Mouse (Mus musculus): ENCODE data around the gene Ctnnbl1.

The Ctnnbl1 gene

DNA sequence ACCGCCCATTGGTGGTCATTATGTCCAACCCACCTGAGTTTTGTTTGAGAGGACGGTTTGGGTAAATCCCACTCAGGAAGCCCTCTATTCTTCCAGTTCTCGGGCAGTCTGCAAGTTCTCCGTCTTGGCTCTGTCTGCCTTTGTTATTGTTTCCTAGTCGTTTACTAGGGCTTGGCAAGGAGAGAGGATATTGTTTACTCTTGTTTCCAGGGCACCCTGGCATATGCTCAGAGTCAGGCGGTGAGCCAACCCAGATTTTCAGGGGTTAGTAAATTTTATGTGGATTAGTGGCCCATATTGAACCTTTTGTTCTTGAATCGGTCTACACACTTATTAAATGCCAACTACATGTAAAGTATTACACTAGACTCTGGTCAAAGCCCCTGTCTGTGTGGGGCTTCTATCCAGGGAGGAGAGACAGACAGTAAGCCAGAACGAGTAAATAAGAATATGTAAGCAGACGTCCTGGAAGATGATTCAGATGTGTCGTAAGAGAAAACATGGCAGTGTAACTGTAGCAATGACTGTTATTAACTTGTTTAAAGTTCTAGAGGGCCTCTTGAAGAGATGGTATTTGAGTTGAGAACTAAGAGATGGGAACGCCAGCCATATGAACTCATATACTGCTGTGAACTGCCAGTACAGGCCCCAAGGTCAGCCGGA is 13.9 kb downstream of the Ctnnbl1 start:
- no peak for DNase-seq (ENCODE audit: low read depth, low spot score)

DNA sequence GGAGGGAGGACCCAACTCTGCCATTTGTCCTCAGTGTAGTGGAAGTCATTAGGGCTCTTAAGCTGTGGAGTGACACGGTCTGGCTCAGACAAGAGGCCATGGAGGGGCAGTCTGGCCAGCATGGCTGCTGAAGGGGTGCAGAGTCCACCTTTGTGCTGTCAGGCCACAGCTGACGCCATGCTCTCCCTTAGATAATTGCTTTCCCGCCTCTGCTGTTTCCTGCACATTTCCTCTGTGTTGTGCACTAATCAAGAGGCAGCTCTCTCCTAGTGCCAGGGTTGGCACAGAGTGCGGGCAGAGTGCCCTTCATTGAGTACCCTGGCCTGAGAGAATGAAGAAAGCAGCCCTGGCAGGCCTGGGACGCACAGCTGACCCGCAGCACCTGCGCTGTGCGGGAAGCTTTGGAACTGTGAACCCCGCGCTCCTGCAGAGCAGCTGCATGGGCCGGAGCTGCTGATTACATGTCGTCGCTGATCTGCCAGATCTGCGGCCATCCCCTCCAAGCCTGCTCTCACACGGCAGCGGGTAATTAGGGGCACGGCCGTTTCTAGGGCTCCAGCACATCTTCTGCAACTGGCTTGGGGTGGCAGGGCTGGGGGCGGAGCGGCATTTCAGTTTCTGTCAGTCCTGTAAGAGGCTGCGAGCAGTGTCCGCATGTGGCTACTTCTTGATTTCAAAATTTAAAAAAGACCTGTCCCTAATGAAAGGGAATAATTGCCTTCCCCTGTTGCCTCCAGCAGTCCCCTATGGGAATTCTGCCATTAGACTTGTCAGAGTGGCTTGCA is 14.6 kb downstream of the Ctnnbl1 start:
- DNase-seq (ENCODE audit: low read depth, low spot score), result no peak

- DNase-seq (ENCODE audit: low read depth, low spot score), result no peak
Observed at GRCm38 (mm10) chr2:157752374-157752743, 15.2 kb downstream of the Ctnnbl1 start.

DNA sequence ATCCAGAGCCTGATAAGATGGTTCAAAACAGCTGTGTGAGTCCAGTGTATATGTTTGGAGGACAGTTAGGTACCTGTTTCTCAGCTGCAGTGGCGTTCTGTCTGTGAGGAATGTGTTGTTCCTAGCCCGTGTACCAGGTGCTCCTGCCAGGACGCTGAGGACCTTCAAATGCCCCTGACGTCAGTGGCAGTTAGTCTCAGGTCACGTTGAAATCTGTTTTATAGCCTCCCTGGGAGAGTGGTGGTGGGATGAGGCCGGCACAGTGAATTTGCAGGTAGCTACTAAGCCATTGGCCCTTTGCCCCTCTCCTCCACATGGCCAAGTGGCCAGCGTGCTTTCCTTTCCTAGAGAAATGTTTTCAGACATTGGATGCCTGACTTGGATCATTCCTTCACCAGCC is 18.6 kb downstream of the Ctnnbl1 start:
- DNase-seq (ENCODE audit: low read depth, low spot score), result no peak

DNA sequence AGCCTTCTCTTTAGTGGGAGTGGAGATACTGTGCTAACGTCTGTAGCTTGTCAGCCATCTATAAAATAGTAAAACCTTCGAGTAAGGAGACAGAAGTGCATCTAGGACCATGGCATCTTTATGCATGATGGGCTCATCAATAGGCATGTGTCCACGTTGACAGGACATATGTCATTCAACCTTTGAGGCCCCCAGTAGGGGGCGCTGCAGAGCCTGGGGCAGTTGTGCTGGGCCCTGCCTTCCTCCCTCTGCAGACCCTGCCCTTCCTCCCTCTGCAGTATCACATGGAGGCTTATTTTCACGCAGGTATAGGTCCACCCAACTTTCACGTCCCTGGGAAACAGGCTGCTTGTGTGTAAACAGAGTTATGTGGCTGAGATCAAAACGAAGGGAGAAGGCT is 19.0 kb downstream of the Ctnnbl1 start:
- DNase-seq (ENCODE audit: low read depth, low spot score), result peak; percentile 34

DNA sequence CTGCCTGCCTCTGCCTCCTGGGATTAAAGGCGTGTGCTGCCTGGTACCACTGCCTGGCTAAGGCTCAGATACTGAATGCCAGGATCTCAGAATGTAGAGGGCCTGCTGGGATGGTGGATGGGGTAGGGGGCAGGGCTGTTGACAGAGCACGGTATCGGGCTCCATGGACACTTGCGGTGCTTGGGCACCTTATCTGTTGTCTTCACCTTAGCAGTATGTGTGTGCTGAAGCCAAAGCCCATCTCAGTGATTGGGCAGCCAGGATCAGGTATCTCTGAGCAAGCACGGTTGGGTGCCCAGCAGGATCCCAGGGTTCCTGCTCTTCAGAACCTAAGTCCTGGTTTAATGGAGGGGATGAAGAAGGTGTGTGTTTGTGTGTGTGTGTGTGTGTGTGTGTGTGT is 21.2 kb downstream of the Ctnnbl1 start:
- DNase-seq (ENCODE audit: low read depth, low spot score), result no peak

DNA sequence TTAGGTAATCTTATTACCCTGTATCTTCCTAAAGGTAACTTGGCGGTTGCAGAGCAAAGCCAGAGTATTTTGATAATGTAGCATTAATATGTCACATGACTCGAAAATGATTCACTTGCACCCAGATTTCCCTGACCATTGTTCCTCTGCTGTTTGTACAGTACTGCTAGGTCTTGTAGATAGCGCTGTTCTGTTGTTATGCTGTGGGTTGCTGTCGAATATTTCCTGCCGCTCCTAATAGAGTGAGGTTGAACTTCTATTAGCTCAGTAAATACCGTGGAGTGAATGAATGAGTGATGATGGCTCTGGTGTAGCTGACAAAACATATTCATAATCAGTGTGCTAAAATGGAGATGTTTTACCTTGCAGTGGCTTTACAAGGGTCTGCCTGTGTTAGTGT is 22.5 kb downstream of the Ctnnbl1 start:
- DNase-seq (ENCODE audit: low read depth, low spot score), result no peak

DNA sequence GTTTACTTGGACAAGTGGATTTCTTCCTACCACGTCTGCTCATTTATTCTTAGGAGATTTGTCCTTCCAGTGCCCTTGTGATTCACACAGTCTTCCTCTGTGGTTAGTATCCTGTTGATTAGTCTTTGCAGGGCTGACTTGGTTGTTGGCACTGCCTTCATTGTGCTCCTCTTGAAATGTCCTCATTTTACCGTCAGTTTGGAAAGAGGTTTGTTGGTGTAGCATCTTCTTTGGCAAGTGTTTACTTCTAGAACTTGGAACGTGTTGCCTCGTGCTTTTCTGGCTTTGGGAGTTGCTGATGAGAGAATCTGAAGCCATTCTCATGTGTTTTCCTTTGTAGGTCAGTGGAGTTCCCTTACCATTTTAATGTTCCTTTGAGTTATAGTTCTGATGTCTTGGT is 25.7 kb downstream of the Ctnnbl1 start:
- DNase-seq (ENCODE audit: low read depth, low spot score), result no peak

DNA sequence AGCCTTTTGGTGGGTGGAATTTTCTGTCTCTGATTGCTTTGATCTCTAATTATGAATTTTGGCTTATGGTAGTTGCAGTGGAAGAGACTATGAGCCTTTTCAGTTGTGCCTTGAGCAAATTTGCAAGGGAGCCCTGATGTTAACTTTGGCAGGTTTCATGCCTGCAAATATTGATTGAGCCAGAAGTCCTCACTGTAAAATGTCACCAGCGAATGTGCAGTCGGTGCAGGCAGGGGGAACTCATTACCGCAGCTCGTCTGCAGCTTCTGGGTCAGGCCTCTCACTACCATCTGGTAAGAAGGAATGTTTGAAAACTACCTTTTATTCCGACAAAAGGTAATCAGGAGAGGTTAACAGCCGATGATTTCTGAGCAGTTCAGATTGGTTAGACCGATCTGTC is 29.4 kb downstream of the Ctnnbl1 start:
- no peak for DNase-seq (ENCODE audit: low read depth, low spot score)

- DNase-seq (ENCODE audit: low read depth, low spot score), result no peak
Observed at GRCm38 (mm10) chr2:157768682-157769429, 31.7 kb downstream of the Ctnnbl1 start.

DNA sequence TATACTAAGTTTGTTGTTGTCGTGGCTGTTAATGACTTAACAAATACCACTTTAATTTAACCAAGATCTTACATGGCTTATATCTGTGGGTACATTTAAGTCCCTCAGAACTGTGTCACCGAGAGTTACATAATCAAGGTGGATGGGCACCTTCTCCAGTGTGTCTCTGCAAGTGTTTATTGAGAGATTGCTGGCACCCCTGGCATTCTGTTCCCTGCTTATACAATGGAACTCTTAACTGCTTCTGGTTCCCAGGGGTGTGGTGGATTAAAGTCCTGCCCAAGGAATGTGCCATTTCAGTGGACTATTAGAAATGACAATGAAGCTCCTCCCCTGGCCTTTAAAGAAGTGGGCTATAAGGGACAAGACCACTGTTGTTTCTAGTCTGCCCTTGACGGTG is 33.6 kb downstream of the Ctnnbl1 start:
- DNase-seq (ENCODE audit: low read depth, low spot score), result no peak

DNA sequence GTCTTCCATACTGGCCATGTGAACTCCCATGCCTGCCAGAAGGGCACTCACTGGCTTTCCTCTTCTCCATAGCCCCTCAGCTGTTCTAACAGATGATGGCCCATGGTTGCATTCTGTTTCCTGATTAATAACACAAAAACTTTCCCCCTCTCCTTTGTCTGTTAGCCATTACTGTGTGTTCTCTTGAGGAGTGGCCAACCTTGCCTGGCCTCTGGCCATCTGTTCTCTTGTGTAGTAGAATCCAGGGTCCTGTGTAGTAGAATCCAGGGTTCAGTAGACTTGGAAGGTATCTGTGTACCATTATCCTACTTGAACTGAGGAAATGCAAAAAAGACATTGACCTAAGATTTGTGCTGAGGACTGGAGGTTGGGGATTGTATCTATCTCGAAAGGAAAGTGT is 36.5 kb downstream of the Ctnnbl1 start:
- no peak for DNase-seq (ENCODE audit: low read depth, low spot score)

- no peak for DNase-seq (ENCODE audit: low read depth, low spot score)
Observed at GRCm38 (mm10) chr2:157775957-157776356, 38.8 kb downstream of the Ctnnbl1 start.

GRCm38 (mm10) chr2:157780956-157781355 is 43.8 kb downstream of the Ctnnbl1 start:
- DNase-seq (ENCODE audit: low read depth, low spot score), result no peak

DNA sequence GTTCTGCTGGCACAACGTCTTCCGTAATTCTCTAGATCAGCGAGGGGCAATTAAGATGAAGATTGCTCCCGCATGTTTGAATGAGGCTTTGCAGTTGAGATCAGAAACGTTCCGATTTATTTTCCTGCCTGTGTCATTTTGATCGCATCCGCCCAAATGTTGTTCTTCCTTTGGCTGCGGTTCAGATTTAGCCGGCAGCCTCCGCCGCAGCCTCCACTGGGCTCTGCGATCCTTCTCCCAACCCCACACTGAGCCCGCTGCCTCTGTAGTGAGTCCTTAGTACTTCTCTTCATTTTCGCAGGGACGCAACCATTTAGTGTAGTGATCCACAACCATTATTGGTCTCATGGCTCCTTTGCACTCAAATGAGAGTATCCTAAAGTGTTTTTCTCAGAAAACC is 46.0 kb downstream of the Ctnnbl1 start:
- no peak for DNase-seq (ENCODE audit: low read depth, low spot score)

GRCm38 (mm10) chr2:157784238-157784637 is 47.0 kb downstream of the Ctnnbl1 start:
- DNase-seq (ENCODE audit: low read depth, low spot score), result no peak

DNA sequence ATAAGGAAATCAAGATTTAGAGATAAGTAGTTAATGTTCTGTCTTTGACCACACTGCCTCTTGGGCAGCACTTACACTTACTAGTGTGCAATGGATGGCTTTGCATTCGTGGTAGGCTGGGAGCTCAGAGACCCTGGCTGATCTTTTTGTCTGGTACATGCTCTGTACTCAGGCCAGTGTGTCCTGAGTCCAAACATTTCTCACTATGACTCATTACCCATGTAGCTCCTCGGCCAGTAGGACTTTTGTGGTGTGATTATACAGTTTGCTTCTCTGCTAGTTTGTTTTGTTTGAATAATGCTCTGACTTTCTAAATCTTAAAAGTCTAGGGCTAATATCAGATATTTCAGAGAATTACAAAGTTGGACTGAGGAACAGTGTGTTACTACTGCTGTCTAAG is 47.4 kb downstream of the Ctnnbl1 start:
- DNase-seq (ENCODE audit: low read depth, low spot score), result no peak

GRCm38 (mm10) chr2:157789226-157789625 is 52.0 kb downstream of the Ctnnbl1 start:
- DNase-seq (ENCODE audit: low read depth, low spot score), result no peak

- DNase-seq (ENCODE audit: low read depth, low spot score), result no peak
Observed at GRCm38 (mm10) chr2:157790836-157791495, 53.8 kb downstream of the Ctnnbl1 start.

DNA sequence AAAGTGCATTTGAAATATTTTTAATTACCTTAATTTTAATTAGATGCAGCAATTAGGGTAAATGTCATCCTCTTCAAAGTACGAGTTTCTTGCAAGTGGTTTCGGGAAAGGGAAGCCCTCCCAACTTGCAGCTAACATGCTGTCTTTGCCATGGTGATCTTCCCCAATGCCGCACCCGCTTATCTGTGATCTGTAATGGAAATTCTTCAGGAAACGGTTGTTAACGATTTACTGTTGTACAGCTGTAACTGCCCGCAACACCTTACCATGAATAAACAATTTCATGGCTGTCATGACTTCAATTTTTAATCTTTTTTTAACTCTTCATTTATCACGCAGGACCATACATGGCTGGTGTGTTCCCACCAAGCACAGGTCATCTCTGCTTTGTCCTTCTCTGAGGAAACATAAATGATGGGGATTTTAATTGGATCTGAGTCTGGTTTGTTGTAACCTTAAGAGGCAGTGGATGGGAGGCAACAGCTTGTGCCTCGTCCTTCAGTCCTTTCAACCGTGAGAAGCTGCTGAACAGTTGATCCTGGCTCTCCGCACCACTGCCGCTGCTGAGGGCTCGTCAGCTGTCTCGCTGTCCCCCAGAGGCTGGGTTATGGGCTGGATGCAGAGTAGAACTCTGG is 54.4 kb downstream of the Ctnnbl1 start:
- no peak for DNase-seq (ENCODE audit: low read depth, low spot score)

GRCm38 (mm10) chr2:157792840-157793552 is 55.8 kb downstream of the Ctnnbl1 start:
- no peak for DNase-seq (ENCODE audit: low read depth, low spot score)
